Mouse (Mus musculus) left cerebral cortex, postnatal 10 days (tissue): ENCODE results near the gene Syn3. TPM values are rescaled to one million over a fixed set of nuclear protein-coding genes. Genes with fewer than 3 reads are reported as not detected.
"Not testable (repeated sequence)": the region's sequence is repeated elsewhere in the genome, so short reads cannot be mapped to it uniquely, and the experiment has no call there.

ENCODE experiments used
- DNase-seq, 2 experiments: peaks; one replicate each; pipeline ENCODE4 v3.0.0; 2021 to 2022; ENCODE audit warnings: low spot score in 2 of 2, mixed read lengths in 1 of 2; ENCODE audit errors: extremely low spot score in 1 of 2
- intact Hi-C: fragments of 180-260 bp; cut with DNase I; formaldehyde crosslinking; loops from one replicate; pipeline ENCODE4 v1.15.1; 2025
- total RNA-seq, 2 experiments: library from RNA; stranded (reverse); gene quantifications; 2 replicates each; pipeline ENCODE4 v1.2.3; 2021

Gene Syn3
- total RNA-seq, 2 experiments from 2014 or later: 42.1 to 46.0 TPM

DNA sequence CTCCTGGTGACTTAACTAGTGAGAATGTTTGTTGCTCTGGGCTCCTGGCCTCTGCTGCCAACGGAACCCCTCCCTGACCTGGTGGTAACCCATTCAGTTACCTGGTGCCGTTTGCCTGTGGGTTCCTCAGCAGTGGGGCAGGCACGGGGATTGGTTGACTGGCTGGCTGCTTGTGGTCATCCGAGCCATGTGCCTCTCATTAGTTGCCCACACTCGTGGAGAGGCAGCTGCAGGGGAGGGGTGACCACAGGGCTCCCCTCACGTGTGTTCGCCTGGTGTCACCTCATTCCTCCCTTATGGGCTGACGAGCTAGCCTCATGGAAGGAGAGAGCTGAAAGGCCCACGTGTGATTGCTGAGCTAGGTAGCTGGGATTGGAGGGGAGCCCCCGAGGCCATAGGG, 430.8 kb downstream of the Syn3 start:
- intact Hi-C loops: no loop called here
- DNase-seq: no peak

DNA sequence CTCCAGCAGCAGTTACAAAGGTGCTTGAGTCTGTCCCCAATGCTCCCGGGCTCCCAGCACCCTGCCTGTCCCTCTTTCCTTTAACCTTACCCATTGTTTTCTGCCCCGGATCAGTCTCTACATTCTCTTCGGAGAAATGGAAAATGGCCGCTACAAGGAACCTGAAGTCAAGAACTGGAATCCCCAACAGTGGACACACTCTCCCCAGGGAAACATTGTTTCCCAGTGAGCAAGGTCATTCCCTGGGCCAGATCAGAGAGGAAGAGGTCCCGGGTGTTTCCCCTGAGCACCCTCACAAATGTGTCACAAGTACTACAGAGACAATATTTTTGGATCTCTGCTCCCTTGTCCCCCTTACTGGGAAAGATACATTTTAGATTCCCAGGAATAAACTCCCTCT, 432.0 kb downstream of the Syn3 start:
- no peak for DNase-seq
- intact Hi-C loops: no loop called here

DNA sequence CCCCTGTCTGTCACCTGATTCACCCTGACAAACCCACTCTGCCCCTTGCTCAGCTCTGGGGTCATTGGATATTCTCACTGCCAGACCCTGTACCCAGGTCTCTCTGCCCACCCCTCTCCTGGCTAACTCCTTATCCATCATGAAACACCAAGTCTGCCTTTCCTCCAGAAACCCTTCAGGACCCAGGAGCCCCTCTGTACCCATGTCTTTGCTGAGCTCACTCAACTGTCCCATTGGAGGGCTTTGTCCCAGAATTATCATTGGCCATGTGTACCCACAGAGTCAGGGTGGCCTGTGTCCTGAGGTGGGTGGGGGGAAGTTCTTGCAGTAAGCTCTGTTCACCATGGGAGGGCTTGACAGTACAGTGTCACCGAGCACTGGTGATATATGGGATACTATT, 433.0 kb downstream of the Syn3 start:
- intact Hi-C loops: loop anchor here (1.0 to 2.0 kb wide), 3 partner anchors 231 to 397 kb away; no protein-coding TSS in a partner anchor
- DNase-seq: no peak

DNA sequence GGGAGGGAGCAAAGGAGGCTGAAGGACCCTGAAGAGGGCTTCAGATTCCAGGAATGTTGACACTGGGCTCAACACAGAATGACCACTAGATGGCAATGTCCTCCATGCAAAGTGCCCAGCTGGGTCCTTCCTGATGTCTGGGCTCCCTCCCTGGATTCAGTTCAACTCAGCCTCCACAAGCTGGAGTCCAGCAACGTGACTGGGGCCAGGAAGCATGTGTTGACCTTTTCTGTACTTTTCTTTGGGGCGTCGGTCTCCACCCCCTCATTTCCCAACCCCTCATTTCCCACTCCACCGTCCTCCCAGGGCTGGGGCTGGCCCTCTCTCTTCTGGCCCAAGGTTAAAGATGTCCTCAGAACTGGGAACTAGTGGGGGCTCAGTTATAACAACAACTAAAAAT, 433.8 kb downstream of the Syn3 start:
- peak; percentile 71 to 82 for DNase-seq
- intact Hi-C loops: loop anchor here (1.0 to 2.0 kb wide), 3 partner anchors 231 to 398 kb away; no protein-coding TSS in a partner anchor

DNA sequence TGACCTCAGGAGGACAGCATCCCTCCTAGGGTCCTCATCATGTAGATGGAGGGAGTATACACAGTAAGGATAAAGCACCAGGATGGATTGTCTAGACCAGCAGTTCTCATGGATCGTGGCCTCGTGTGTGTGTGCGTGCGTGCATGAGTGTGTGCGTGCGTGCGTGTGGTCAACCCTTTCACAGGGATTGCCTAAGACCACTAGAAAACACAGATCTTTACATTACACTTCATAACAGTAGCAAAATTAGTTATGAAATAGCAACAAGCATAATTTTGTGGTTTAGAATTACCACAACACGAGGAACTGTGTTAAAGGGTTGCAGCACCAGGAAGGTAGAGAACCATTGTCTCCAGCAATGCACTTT, 435.7 kb downstream of the Syn3 start:
- intact Hi-C loops: no loop called here
- no peak for DNase-seq

DNA sequence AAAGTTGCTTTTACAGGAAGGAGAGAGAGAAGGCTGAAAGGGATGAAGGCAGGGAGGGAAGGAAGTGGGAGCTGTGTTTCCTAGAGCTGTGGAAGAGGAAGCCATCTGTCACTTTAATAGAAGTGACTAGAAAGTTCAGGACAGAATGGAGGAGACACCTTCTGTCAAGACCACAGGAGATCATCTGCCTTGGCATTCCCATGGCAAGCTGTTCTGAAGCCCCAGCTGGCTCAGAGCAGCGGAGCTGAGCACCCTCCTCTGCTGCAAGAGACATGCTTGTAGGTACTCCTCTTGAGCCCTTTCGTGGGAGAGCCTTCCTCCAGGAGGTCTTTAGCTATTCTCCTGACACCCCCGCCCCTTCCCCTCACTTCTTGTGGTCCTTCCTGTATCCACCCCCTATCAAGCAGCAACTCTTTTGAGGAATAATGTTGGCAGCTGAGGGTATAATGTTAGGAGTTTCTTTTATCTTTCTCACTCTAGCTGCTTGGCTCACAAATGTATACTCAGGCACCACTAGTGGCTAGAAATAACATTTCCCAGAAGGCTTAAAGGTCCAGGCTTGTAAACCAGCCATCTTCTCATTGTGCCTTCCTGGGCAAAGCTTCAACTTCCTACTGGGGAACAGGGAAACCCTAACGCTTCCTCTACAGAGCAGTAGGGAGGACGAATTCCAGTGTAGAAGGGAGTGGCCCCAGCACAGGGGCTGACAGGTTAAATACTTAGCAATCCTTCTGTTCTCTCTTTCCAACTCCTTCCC, 436.3 kb downstream of the Syn3 start:
- DNase-seq: no peak
- intact Hi-C loops: no loop called here

DNA sequence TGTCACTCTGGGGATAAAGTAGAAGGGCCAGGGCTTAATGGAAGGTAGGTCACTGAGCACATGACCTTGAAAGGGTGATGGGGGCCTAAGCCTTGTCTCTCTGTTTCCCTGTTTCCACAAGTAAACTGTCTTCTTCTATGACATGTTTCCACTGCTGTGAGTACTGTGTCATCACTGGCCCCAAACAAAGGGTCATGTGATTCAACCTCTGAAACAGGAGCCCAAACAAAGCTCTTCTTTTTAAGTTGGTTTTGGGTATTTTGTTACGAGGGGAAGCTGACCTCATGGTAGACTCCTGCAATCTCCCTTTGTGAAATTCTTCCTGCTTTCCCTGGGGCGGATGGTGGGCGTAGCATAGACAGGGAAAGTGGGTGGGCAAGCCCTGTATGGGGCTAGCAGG, 438.4 kb downstream of the Syn3 start:
- DNase-seq: no peak
- intact Hi-C loops: no loop called here

DNA sequence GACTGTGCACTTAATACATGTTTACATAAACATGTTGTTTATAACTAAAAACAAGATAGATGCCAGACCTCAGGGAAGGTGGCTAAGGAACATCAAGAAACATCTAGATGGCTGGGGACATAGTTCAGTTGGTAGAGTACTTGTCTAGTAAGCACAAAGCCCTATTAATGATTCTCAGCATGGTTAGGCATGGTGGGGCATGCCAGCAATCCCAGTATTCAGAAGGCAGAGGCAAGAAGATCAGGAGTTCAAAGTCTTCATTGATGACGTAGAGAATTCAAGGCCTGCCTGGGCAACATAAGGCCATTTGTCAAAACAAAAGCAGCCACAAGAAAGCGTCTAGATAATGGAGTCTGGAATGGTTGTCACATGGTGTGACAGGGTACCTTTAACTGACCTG, 441.0 kb downstream of the Syn3 start:
- intact Hi-C loops: no loop called here
- no peak for DNase-seq

DNA sequence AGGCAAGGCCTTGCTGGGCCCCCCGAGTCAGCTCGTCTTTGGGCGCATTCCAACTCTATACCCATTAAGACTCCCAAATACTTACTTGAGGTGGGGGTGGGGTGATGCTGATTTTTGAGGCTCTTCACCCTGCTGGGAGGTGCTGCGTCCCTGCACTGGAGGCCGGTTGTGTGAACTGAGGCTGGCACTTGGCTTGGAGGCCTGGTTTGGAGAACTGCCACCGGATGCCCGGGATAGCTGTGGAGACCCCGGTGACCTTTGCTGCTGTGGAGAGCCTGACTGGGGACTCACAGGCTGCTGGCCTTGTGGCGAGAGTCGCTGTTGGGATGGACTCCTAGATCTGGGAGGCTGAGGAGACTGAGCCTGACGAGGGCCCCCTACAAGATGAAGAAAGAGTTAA, 441.4 kb downstream of the Syn3 start:
- no peak for DNase-seq
- intact Hi-C loops: no loop called here

DNA sequence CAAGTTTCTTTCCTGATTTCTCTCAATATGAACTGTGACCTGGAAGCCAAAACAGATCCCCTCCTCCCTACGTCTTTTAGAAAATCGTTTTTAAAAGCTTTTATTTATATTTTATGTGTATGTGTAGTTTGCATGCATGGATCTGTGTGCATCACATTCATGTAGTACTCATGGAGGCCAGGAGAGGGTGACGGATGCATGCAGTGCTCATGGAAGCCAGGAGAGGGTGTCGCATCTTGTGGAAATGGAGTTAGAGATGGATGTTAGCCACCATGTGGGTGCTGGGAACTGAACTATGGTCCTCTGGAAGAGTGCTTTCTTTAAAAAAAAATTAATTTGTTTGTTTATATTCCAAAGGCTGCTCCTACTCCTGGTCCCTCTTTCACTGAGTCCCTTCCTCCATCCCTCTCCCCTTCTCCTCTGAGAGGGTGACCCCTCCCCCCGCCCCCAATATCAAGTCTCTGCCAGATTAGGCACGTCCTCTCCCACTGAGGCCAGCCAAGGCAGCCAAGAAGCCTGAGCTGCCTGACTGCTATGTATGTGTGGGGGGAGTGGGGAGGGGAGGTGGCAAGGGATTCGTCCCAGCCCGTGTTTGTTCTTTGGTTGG, 442.3 kb downstream of the Syn3 start:
- DNase-seq: no peak
- intact Hi-C loops: no loop called here

DNA sequence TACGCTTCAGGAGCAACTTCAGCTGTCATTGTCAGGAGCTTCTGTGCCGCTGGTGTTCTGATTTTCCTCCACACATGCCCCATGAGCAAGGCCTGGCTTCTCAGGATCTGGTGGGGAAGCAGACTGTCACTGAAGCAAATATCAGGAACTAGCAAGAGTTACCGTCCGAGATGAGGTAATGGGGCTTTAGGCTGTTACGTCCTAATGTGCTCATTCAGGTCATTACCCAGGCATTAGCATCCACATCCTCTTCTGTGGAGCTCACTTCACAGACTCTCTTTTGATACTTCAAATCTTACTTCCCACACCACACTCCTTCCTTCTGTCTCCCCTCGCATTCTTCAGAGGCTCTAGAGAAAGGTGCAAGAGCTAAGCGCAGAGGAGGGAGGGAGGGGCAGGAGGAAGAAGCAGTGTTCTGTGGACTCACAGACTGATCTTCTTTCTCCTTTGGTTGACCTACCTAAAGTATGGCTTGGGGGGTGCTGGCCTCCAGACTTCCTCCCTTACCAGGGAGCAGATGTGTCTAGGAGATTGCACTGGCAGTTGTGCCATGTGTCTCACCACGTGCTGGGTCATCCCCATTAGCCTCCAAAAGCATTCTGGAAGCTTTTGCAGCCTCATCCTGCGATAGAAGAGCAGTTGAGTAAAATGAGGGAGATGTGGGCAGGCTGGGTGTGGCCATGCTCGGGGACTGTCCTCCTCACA, 445.7 kb downstream of the Syn3 start:
- intact Hi-C loops: no loop called here
- DNase-seq: no peak

DNA sequence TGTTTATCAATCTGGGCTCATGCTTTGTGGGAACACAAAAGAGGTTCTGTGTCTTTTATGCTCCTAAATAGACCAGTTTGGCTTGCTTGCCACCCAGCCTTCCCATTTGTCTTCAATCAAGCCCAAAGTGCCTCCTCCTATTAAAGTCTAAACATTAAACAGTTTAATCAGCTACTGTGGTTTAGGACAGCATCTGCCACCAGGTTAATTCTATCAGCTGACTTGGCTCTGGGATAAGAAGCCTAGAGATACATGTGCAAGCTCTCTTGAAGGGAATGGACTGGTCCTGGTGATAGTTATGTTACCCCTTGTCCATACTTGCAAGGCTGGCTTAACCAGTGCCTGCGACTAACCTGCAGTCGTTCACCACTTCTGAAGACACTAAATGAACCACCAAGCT, 448.2 kb downstream of the Syn3 start:
- DNase-seq: no peak
- intact Hi-C loops: no loop called here

DNA sequence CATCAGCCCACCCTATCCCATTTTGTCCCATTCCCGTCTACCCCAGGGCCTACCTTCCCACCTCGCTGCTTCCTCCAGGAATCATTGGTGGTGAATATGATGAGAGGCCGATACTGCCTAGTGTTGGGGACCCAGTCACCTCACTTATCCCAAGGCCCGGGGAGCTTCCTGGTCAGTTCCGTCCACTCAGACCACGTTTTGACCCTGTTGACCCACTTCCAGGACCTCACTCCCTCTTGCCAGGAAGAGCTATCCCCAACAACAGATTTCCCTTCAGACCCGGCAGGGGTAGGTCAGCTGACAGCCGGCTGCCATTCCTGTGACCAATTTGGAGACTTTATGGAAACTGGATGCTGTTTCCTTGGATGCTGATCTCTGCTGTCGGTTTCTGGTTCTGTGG, 450.9 kb downstream of the Syn3 start:
- intact Hi-C loops: no loop called here
- DNase-seq: no peak

DNA sequence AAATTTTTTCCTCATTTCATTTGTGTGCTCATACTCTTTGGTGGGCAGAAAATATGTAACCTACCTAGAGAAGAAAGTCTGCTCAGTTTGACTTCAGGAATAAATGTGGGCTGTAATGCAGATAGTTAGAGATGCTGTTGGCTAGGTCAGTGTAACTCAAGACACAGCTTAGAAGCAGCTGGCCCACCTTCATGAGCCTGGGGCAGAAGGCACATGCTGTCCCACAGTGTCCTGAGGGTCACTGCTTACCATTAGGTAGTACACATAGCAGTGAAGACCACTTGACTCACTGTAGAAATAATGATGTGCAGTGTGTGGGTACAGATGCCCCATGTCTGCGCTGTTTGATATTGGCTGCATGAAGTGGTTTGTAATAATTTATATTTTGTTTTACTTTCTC, 452.3 kb downstream of the Syn3 start:
- DNase-seq: no peak
- intact Hi-C loops: no loop called here

DNA sequence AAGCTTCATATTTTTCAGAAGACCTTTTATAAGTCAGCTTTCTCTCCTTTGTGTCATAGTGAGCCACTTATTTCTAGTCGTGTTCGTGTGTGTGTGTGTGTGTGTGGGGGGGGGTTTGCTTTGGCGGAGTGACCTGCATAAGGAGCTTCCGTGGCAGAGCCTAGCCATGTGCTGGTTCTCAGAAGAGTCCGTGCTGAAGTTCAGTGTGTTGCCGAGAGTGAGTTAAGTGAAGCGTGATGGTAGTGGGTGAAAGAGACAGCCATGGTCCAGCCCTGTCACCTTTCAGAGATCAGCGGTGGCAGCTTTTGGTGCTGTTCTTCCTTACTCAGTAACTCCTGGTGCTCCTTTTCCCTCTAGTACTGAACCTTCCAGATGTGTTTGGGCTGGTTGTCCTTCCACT, 454.6 kb downstream of the Syn3 start:
- intact Hi-C loops: no loop called here
- DNase-seq: no peak

DNA sequence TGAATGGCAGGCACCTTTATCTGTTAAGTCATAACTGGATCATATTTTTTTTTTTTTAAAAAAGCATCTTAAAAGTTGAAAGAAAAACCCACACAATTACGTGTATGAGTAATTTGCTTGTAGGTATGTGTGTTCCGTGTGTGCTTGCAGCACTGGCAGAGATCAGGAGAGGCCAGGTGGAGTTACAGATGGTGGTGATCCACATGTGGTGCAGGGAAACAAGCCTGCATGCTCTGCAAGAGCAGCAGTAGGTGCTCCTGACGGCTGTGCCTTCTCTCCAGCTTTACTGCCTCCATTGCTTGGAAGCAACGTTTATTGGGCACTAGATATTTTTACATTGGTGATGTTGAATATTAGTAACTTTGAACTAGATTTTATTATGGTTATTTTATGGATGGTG, 455.0 kb downstream of the Syn3 start:
- intact Hi-C loops: no loop called here
- no peak for DNase-seq

DNA sequence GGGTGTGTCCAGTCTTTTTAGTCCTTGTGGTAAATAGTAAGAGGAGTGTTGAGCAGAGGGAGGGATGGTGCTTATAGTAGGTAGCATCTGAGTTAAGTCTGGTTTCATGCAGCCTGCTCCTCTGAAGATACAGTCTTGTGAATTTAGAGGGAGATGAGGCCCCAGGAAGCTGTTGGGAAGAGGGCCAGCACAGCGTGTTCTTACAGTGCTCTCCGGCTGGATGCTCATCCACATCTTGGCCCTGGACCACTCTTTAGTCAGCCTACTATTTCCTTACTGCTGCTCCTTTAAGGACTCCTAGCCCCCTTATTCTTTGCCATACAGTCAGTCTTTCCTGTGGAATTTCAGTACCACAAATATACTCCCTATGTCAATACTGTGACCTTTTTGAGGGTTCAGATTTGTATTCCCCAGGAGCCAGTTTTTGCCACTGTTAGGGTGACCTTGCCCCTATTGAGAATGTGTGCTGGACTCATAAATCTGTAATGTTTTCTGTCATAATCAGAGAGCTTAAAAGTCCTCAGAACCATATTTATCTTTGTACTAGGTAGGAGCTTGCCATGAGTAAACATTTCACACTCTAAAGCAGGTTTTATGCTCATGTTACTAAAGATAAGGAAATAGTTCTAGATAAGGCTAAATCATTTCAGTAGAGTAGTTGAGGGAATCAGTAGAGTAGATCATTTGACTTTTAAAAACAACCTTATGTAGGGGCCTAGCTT, 464.5 kb downstream of the Syn3 start:
- intact Hi-C loops: no loop called here
- no peak for DNase-seq

DNA sequence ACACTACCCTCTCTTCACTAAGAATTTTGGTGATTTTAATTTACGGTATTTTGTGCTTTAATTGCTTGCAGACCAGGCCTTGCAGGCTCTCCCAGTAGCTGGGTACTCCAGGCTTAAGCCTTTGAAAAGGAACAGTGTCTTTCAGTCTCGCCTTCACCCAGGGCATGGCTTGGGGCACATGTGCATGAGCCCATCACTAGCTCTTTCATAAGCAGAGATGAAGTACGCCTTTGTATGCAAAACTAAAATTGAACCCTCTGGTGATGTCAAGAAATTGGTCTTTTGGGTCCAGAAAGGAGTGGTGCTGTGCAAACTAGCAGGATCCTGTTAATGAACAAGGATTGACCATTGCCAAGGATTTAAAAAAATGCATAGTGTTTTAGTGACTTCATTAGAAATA, 466.2 kb downstream of the Syn3 start:
- DNase-seq: no peak
- intact Hi-C loops: no loop called here

DNA sequence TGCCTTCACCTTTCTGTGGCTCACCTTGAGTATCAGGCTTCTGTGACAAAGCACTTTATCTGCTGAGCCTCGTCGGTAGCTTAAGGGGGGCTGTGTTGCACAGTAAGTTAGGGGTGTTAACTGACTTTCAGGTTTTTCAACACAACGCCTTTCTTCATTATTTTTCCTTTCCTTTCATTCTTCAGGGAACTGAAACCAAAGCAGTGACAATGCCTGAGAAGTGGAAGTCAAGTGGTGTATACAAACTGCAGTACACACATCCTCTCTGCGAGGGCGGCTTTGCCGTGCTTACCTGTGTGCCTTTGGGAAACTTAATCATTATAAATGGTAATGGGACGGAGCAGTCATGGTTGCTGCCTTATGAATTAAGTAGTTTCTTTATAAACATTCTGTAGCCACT, 468.0 kb downstream of the Syn3 start:
- intact Hi-C loops: no loop called here
- DNase-seq: no peak

DNA sequence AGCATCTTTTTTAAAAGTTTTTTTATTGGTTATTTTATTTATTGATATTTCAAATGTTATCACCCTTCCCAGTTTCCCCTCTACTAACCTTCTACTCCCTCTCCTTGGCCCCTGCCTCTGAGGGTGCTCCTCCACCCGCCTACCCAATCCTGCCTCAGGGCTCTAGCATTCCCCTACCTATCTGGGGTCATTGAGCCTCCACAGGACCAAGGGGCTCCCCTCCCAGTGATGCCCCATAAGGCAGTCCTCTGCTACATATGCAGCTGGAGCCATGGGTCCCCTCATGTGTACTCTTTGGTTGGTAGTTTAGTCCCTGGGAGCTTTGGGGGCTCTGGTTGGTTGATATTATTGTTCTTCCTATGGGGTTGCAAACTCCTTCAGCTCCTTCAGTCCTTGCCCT, 471.9 kb downstream of the Syn3 start:
- DNase-seq, intact Hi-C loops: not testable (repeated sequence)
